Mouse (Mus musculus) neural tube, embryonic 11.5 days (tissue): Measurements from ENCODE around the gene Cib2. TPM values are rescaled to one million over a fixed set of nuclear protein-coding genes. Genes with fewer than 3 reads are reported as not detected.
"Not testable (repeated sequence)": the region's sequence is repeated elsewhere in the genome, so short reads cannot be mapped to it uniquely, and the experiment has no call there.

Experiments used
- ATAC-seq: fragments of 200-750 bp; cut with Nextera tagmentation; 2 replicates; pipeline ENCODE4 v1.8.0; 2017; ENCODE audit warnings: moderate number of reproducible peaks, mild to moderate bottlenecking, moderate TSS enrichment, moderate library complexity; ENCODE audit not compliant: insufficient read depth, low FRiP score, low TSS enrichment
- DNase-seq: peaks from one replicate; pipeline ENCODE4 v3.0.0-alpha.2; 2015; ENCODE audit warnings: low spot score
- H3K27ac ChIP-seq: fragments of 300-500 bp; sonication (generic); 2 replicates; pipeline ENCODE4 v1.5.1; 2014; ENCODE audit warnings: low read depth, mild to moderate bottlenecking, low read length
- H3K27me3 ChIP-seq: fragments of 300-500 bp; sonication (generic); 2 replicates; pipeline ENCODE4 v1.6.1; 2014; ENCODE audit warnings: mild to moderate bottlenecking, low read length, mixed read lengths; ENCODE audit not compliant: control insufficient read depth, insufficient read depth
- H3K36me3 ChIP-seq: fragments of 300-500 bp; sonication (generic); 2 replicates; pipeline ENCODE4 v1.6.1; 2014; ENCODE audit warnings: mild to moderate bottlenecking, low read length, moderate library complexity, mixed read lengths; ENCODE audit not compliant: control insufficient read depth, insufficient read depth
- H3K4me1 ChIP-seq: fragments of 300-500 bp; sonication (generic); 2 replicates; pipeline ENCODE4 v1.6.1; 2014; ENCODE audit warnings: low read length, mixed read lengths; ENCODE audit not compliant: control insufficient read depth, insufficient read depth
- H3K4me2 ChIP-seq: fragments of 300-500 bp; sonication (generic); 2 replicates; pipeline ENCODE4 v1.6.1; 2014; ENCODE audit warnings: low read depth, mild to moderate bottlenecking, moderate library complexity
- H3K4me3 ChIP-seq: fragments of 300-500 bp; sonication (generic); 2 replicates; pipeline ENCODE4 v1.5.1; 2014; ENCODE audit warnings: low read depth, low read length
- H3K9ac ChIP-seq: fragments of 300-500 bp; sonication (generic); 2 replicates; pipeline ENCODE4 v1.6.1; 2014; ENCODE audit warnings: mild to moderate bottlenecking, low read length
- H3K9me3 ChIP-seq: fragments of 300-500 bp; sonication (generic); 2 replicates; pipeline ENCODE4 v1.6.1; 2016; ENCODE audit warnings: low read length; ENCODE audit not compliant: control insufficient read depth
- WGBS: fragments of 180-500 bp; shearing (Covaris S2); extraction: QIAGEN DNeasy Blood & Tissue Kit; methylation state at CpG from one replicate; pipeline ENCODE4 v1.1.7; 2014; 5-methylcytosine and 5-hydroxymethylcytosine counted together
- polyA plus RNA-seq: library from polyadenylated mRNA; unstranded; fragments of >200 nt; fragmentation: Nextera tagmentation; extraction: Ambion mirVana; gene quantifications from 2 replicates; pipeline ENCODE4 v1.2.1, GENCODE M21; 2014

The Cib2 gene
- polyA plus RNA-seq, 1 experiment from 2014 or later = 18.7 TPM

- H3K36me3 ChIP-seq = no peaks in the 10 kb centered on the region
- no peaks in the 10 kb centered on the region for H3K27me3 ChIP-seq
- peak; percentile 99 for ATAC-seq
- H3K4me3 ChIP-seq = peak within 1 kb of the TSS; percentile 92
- peak within 1 kb of the TSS; percentile 81 for H3K9ac ChIP-seq
- H3K4me1 ChIP-seq = peaks cover 7% of the 10 kb centered on the region
- no peaks in the 10 kb centered on the region for H3K9me3 ChIP-seq
- under 1% methylated on average over 64 of the region's 73 CpGs for WGBS
- peak within 1 kb of the TSS; percentile 93 for H3K4me2 ChIP-seq
- no peak within 1 kb of the TSS for H3K27ac ChIP-seq
- peak; percentile 99 for DNase-seq
Observed at GRCm38 (mm10) chr9:54586199-54587061, 26.4 kb upstream of the Cib2 start, which contains the start of gene Idh3a. Gene Idh3a (plus strand): TSS chr9:54586334.

- peak overlapping the region; percentile 45 for H3K4me2 ChIP-seq
- WGBS = 31% methylated on average over 5 of the region's 5 CpGs
- ATAC-seq = peak; percentile 3; the same call in 1 of the 2 replicates
- H3K27ac ChIP-seq = no peak overlapping the region
- no peaks in the 10 kb centered on the region for H3K9me3 ChIP-seq
- H3K4me1 ChIP-seq = peaks cover 7% of the 10 kb centered on the region
- no peaks in the 10 kb centered on the region for H3K36me3 ChIP-seq
- H3K27me3 ChIP-seq = no peaks in the 10 kb centered on the region
- no peak for DNase-seq
- peak overlapping the region; percentile 26 for H3K4me3 ChIP-seq
- H3K9ac ChIP-seq = no peak overlapping the region
Observed at GRCm38 (mm10) chr9:54585839-54586198, 25.8 kb upstream of the Cib2 start.

GRCm38 (mm10) chr9:54584127-54584526 is 24.1 kb upstream of the Cib2 start:
- not testable (repeated sequence) for H3K27ac ChIP-seq, H3K27me3 ChIP-seq, H3K4me1 ChIP-seq, H3K9me3 ChIP-seq, H3K4me3 ChIP-seq, ATAC-seq, H3K4me2 ChIP-seq, DNase-seq, H3K36me3 ChIP-seq, H3K9ac ChIP-seq
- WGBS = 86% methylated on average over 2 of the region's 2 CpGs

DNA sequence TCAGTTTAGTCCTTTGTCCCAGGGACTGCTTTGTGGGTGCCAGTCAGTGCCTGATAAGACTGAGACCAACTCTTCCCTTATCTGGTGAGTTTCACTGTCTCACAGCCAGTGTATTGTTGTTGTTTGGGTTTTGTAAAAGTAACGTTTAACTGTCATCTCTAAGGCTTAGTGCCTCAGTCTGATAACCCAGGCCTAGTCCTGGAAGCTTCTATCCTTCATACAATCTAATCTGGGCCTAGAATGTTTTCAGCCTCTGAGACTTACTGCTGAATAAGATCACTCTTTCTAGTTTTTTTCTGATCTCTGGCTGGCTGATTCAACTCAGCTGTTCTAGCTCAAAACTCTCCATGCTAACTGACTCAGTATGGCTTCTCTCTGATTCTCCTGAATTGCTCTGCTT is 23.7 kb upstream of the Cib2 start:
- Histone ChIP-seq H3K27ac (no peak overlapping the region), H3K27me3 (no peaks in the 10 kb centered on the region), H3K4me3 (no peak overlapping the region), H3K4me2 (no peak overlapping the region), H3K9me3 (no peaks in the 10 kb centered on the region), H3K9ac (no peak overlapping the region), H3K36me3 (no peaks in the 10 kb centered on the region), H3K4me1 (peaks cover 7% of the 10 kb centered on the region)
- ATAC-seq (no peak), DNase-seq (no peak)
- 70% methylated on average over 1 of the region's 1 CpGs for WGBS

DNA sequence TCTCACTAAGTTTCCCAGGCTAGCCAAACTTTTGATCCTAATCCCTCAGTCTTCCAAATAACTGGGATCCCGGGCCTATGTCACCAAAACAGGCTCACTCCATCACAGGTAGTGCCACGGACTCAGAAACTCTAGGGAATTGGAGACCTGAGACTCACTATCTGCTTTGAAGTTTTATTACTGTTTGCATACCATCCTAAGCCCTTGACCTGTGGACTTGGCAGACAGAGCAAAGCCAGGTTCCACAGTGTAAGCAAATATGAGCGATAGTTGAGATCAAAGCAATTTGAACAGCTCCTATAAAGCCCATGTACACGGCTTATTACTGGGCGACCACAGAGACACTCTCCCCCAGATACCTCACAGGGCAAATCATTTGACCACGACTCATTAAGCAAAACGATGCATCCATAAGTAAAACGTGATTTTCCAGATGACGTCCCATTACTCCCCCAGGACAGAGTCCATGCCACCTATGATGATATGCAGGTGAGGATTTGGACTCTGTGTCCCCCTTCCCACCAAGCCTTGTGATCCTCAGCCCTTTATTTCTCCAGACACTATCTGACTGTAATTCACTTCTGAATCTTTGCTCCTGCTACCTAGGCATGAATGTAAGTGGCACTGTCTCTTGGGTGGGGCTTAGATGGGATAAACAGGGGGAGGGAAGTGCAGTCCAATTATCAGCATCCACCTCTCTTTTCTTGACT is 11.3 kb upstream of the Cib2 start:
- H3K4me2 ChIP-seq = no peak overlapping the region
- no peaks in the 10 kb centered on the region for H3K27me3 ChIP-seq
- DNase-seq (no peak), ATAC-seq (no peak)
- H3K4me3 ChIP-seq = no peak overlapping the region
- no peaks in the 10 kb centered on the region for H3K36me3 ChIP-seq
- H3K9me3 ChIP-seq = no peaks in the 10 kb centered on the region
- WGBS = 84% methylated on average over 9 of the region's 9 CpGs
- no peak overlapping the region for H3K27ac ChIP-seq
- no peaks in the 10 kb centered on the region for H3K4me1 ChIP-seq
- no peak overlapping the region for H3K9ac ChIP-seq

- Histone ChIP-seq H3K27me3 (no peaks in the 10 kb centered on the region), H3K4me3 (no peak overlapping the region), H3K9ac (no peak overlapping the region), H3K27ac (no peak overlapping the region), H3K36me3 (no peaks in the 10 kb centered on the region), H3K9me3 (no peaks in the 10 kb centered on the region), H3K4me1 (no peaks in the 10 kb centered on the region), H3K4me2 (no peak overlapping the region)
- ATAC-seq (no peak), DNase-seq (no peak)
- 39% methylated on average over 2 of the region's 2 CpGs for WGBS
Observed at GRCm38 (mm10) chr9:54568732-54569131, 8.7 kb upstream of the Cib2 start.

DNA sequence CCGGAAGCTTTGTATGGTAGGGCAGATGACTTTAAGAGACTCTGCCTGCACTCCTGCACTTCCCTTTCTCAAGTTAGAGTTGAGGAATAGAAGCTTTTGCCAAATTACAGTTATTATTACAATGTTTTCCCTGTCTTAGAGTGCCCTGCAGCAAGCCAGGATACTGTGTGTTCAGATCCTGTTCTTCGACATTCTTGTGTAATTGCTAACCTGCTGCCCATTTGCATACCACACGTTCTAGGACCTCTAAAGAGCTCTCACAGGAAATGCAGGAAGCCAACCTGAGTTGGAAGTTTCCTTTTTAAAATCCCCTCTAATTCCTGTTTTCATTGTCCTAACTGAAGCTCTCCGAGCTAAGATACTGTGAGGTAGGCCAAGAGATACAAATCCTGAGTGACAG is 6.9 kb upstream of the Cib2 start:
- H3K4me3 ChIP-seq = no peak overlapping the region
- no peaks in the 10 kb centered on the region for H3K36me3 ChIP-seq
- 65% methylated on average over 4 of the region's 4 CpGs for WGBS
- ATAC-seq (no peak), DNase-seq (no peak)
- no peaks in the 10 kb centered on the region for H3K27me3 ChIP-seq
- no peaks in the 10 kb centered on the region for H3K9me3 ChIP-seq
- H3K27ac ChIP-seq = no peak overlapping the region
- no peak overlapping the region for H3K9ac ChIP-seq
- H3K4me2 ChIP-seq = no peak overlapping the region
- no peaks in the 10 kb centered on the region for H3K4me1 ChIP-seq

DNA sequence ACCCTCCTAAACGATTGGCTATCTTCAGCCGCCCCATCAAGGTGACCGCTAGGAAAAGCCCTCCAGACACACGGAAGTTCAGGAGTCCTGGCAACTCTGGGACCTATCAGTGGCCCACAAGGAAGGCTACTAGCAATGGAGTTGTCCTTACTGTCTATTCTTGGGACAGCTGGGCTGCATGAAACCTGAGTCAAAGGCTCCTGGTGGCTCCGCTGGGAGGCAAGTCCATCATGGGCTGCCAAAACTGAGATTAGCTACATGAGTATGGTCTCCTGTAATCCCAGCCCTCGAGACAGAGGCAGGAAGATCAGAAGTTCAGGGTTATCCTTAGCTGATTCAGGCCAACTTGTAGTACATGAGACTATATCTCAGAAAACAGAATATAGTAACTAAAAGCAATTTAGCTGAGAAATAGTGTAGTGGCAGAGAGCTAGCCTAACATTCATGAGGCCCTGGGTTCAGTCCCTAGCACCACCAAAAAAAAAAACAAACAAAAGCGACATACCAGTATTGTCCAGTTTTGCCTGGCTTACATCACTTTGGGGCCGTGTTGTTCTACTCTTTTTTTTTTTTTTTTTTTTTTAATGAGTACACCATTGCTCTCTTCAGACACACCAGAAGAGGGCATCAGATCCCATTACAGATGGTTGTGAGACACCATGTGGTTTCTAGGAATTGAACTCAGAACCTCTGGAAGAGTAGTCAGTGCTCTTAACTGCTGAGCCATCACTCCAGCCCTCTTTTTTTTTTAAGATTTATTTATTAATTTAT is 998 bp upstream of the Cib2 start:
- no peak for ATAC-seq
- Histone ChIP-seq H3K36me3 (no peaks in the 10 kb centered on the region), H3K9ac (no peak overlapping the region), H3K4me3 (no peak overlapping the region), H3K4me1 (no peaks in the 10 kb centered on the region), H3K9me3 (no peaks in the 10 kb centered on the region), H3K27me3 (0 out of 2 replicates have a peak, but pooled peaks cover 3% of the 10 kb centered on the region), H3K27ac (no peak overlapping the region), H3K4me2 (no peak overlapping the region)
- 89% methylated on average over 8 of the region's 8 CpGs for WGBS
- no peak for DNase-seq
